Mouse (Mus musculus) cortical plate, adult 2 months (tissue): ENCODE measurements around the gene Rnf41. TPM values are rescaled to one million over a fixed set of nuclear protein-coding genes. Genes with fewer than 3 reads are reported as not detected.

Source experiments
- H3K27ac ChIP-seq: fragments of 200-500 bp; 2 replicates; pipeline ENCODE4 v1.5.1; 2012; ENCODE audit warnings: low read length, control low read depth, inconsistent platforms; ENCODE audit not compliant: insufficient read depth
- H3K4me1 ChIP-seq: fragments of 200-500 bp; 2 replicates; pipeline ENCODE4 v1.6.1; 2011; ENCODE audit warnings: low read length; ENCODE audit not compliant: control insufficient read depth, insufficient read depth
- H3K4me3 ChIP-seq: fragments of 200-500 bp; 2 replicates; pipeline ENCODE4 v1.5.1; 2011; ENCODE audit warnings: mild to moderate bottlenecking, low read length, control low read depth; ENCODE audit not compliant: insufficient read depth
- CTCF ChIP-seq: fragments of 200-500 bp; IDR thresholded peaks from 2 replicates; pipeline ENCODE4 v1.5.1; 2011; ENCODE audit warnings: mild to moderate bottlenecking, control low read depth, low read length; ENCODE audit not compliant: insufficient read depth; ENCODE audit errors: extremely low read depth
- POLR2A ChIP-seq: fragments of 200-500 bp; IDR thresholded peaks from 2 replicates; pipeline ENCODE4 v1.6.1; 2011; ENCODE audit warnings: mild to moderate bottlenecking, low read length, control low read depth; ENCODE audit not compliant: insufficient read depth; ENCODE audit errors: extremely low read depth
- polyA plus RNA-seq: library from polyadenylated mRNA; depleted of rRNA; stranded (reverse); fragments of >200 nt; gene quantifications from 2 replicates; pipeline ENCODE4 v1.2.3, GENCODE M21; 2012; rRNA removed

Rnf41 gene
- polyA plus RNA-seq = 78.2 and 78.5 TPM in 2 replicates

DNA sequence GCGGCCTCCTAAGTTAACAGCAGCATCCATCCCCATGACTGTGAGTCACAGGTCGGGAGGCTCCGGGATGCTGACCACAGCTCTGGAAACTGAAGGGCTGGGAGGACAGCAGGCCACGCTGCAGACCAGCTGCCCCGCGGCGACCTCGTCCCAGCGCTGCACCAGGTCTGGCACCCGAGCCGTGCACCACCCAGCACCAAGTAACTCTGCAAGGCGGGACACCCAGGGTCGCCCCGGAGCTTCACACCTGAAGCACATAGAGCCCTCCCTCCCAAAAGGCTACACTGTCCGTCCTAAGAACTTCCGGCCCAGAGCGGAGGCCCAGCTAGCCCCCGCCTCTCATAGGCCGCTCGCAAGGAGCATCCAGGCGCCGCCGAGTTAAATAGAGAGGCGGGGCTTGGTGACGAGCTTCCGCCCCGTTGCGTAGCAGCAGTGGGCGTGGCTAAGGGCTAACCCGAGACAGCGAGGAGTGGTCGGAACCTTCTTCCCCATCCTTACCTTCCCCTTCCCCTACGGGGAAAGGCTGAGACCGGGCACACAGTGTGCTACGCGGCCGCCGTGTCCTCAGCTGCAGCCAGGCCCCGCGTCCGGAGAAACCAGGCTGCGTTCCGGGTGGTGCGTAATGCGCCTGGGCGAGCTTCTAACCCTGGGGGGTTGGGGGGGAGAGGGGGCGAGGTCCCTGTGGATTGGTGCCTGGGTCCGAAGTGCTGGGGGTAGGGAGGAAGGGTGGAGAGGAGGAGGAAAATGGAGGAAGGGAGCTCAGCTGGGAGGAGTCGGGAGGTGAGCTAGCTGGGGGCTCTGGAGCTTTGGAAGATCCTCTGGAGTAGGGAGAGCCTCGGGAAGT is at the start of gene Rnf41, which contains the start of gene Nabp2:
TSS of gene Rnf41 (plus strand) at position 447 of the 844 bp plus-strand sequence.
TSS of gene Nabp2 (minus strand) at position 282 of the 844 bp plus-strand sequence.
- Histone ChIP-seq H3K4me1 (peaks cover 7% of the 10 kb centered on the region; the same call in 1 of the 2 replicates), H3K27ac (peak within 1 kb of the TSS; percentile 44)

GRCm38 (mm10) chr10:128361836-128362235 is 49.6 kb upstream of the Rnf41 start:
- Histone ChIP-seq H3K4me1 (no peaks in the 10 kb centered on the region), H3K27ac (no peak overlapping the region)
- TF ChIP-seq POLR2A (no peak), CTCF (no peak)

More for the DNA sequence above, at the start of gene Rnf41, which contains the start of gene Nabp2:
- TF ChIP-seq POLR2A (peak; percentile 96), CTCF (no peak)
- peak within 1 kb of the TSS; percentile 78 for H3K4me3 ChIP-seq

GRCm38 (mm10) chr10:128362568-128362967 is 48.9 kb upstream of the Rnf41 start:
- no peak overlapping the region for H3K4me3 ChIP-seq
- TF ChIP-seq CTCF (peak; percentile 24; the same call in 1 of the 2 replicates), POLR2A (no peak)
- no peak overlapping the region for H3K27ac ChIP-seq
- peaks cover 2% of the 10 kb centered on the region; the same call in 1 of the 2 replicates for H3K4me1 ChIP-seq

More at GRCm38 (mm10) chr10:128361836-128362235, 49.6 kb upstream of the Rnf41 start:
- H3K4me3 ChIP-seq = no peak overlapping the region

GRCm38 (mm10) chr10:128367899-128368401 is 43.5 kb upstream of the Rnf41 start:
- TF ChIP-seq CTCF (no peak), POLR2A (no peak)
- Histone ChIP-seq H3K4me3 (peak overlapping the region; percentile 87), H3K27ac (peak overlapping the region; percentile 91), H3K4me1 (peaks cover 2% of the 10 kb centered on the region; the same call in 1 of the 2 replicates)

GRCm38 (mm10) chr10:128368402-128369217 is 42.8 kb upstream of the Rnf41 start, which contains the start of gene Coq10a:
Coq10a (minus strand) TSS chr10:128368997.
- H3K4me1 ChIP-seq = peaks cover 2% of the 10 kb centered on the region; the same call in 1 of the 2 replicates
- TF ChIP-seq POLR2A (peak; percentile 91; the same call in 1 of the 2 replicates), CTCF (no peak)
- H3K27ac ChIP-seq = peak within 1 kb of the TSS; percentile 91
- peak within 1 kb of the TSS; percentile 87 for H3K4me3 ChIP-seq

DNA sequence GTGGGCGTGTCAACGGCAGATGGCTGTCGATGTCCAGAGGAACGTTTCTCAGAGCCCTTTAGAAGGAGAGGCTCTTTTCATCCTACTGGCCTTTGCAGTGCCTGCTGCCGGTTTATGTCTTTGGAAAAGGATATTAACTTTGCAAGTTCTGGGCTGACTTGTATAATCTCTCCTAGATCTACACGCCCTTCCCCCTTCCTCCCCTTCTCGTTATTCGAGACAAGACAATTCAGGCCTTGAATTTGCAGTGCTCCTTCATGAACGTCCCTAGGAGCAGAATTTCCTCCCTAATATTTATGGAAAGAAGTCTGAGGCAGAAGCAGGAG is 42.3 kb upstream of the Rnf41 start:
- peak overlapping the region; percentile 87 for H3K4me3 ChIP-seq
- H3K27ac ChIP-seq = peak overlapping the region; percentile 88
- TF ChIP-seq POLR2A (no peak; the same call in 1 of the 2 replicates), CTCF (no peak)
- peaks cover 2% of the 10 kb centered on the region; the same call in 1 of the 2 replicates for H3K4me1 ChIP-seq

DNA sequence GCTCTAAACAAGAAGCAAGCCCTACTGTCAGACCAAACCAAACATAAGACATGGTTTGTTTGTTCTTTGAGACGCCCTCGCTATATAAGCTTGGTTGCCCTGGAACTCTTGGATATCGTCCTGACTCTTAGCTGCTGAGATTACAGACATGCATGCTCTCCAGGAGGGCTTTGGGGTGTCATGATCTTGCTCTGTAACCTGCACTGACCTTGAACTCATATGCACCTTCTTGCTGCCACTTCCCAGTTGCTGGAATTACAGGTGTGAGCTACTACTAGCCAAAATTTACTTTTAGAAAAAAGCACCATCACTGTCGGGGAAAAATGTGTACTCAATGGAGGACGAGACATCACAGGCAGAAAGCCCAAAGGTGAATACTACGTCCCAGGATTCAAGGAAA is 41.9 kb upstream of the Rnf41 start:
- Histone ChIP-seq H3K27ac (peak overlapping the region; percentile 88), H3K4me3 (peak overlapping the region; percentile 87; the same call in 1 of the 2 replicates), H3K4me1 (peaks cover 2% of the 10 kb centered on the region; the same call in 1 of the 2 replicates)
- no peak for TF ChIP-seq CTCF
- no peak for TF ChIP-seq POLR2A

- no peak overlapping the region for H3K27ac ChIP-seq
- no peak for TF ChIP-seq CTCF
- TF ChIP-seq POLR2A = no peak
- peaks cover 2% of the 10 kb centered on the region; the same call in 1 of the 2 replicates for H3K4me1 ChIP-seq
- H3K4me3 ChIP-seq = no peak overlapping the region
Observed at GRCm38 (mm10) chr10:128370021-128370420, 41.4 kb upstream of the Rnf41 start.

DNA sequence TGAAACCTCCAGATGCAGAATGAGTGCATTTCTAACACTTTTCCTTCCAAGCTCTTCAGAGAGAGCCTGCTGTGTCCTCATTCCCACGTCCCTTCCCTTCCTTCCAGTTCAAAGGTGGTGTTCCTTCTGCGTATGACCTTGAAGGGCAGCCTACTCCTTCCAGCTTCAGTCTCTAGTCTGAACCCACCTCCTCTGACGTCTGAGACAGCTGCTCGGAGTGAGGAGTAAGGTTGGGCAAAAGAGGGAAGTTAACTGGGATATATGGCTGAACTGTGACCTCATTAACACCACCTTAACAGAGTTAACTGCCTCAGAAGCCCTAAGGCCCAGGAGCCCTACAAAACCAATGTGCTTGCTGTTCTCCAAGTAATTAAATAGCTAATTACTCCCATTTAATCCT is 40.9 kb upstream of the Rnf41 start:
- Histone ChIP-seq H3K4me1 (peaks cover 2% of the 10 kb centered on the region; the same call in 1 of the 2 replicates), H3K27ac (no peak overlapping the region), H3K4me3 (no peak overlapping the region)
- no peak for TF ChIP-seq CTCF
